Mouse (Mus musculus): ENCODE data around the gene Hist1h2bg. TPM values are rescaled to one million over a fixed set of nuclear protein-coding genes. Genes with fewer than 3 reads are reported as not detected.
"Not testable (repeated sequence)": the region's sequence is repeated elsewhere in the genome, so short reads cannot be mapped to it uniquely, and the experiment has no call there.

The Hist1h2bg gene
- polyA plus RNA-seq, 1 experiment from 2014 or later, result 11.4 TPM

DNA sequence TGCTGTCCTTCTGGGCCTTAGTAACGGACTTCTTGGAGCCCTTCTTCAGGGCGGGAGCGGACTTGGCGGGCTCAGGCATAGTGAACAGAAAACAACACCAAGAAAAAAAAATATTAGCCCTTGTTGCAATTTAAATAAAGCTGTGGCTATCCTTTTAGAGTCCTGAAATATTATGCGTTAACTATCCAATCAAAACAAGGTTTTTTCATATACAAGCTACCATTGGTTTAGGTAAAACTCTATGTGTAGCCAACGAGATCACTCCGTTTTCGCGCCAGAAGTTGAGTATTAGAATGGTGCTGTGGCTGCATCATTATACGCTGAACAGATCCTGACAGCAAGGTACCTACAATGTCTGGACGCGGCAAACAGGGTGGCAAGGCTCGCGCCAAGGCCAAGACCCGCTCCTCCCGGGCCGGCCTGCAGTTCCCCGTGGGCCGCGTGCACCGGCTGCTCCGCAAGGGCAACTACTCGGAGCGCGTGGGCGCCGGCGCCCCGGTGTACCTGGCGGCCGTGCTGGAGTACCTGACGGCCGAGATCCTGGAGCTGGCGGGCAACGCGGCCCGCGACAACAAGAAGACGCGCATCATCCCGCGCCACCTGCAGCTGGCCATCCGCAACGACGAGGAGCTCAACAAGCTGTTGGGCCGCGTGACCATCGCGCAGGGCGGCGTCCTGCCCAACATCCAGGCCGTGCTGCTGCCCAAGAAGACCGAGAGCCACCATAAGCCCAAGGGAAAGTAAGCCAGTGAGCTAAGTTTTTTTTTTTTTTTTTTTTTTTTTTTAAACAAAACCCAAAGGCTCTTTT lies 37.4 kb upstream of the Hist1h2bg start, which contains the start of gene Hist1h2af:
Hist1h2af (plus strand) TSS at position 347 of the 808 bp plus-strand sequence.
- WGBS, result 0% methylated on average over 27 of the region's 53 CpGs
- H3K9me3 ChIP-seq, result not testable (repeated sequence)

DNA sequence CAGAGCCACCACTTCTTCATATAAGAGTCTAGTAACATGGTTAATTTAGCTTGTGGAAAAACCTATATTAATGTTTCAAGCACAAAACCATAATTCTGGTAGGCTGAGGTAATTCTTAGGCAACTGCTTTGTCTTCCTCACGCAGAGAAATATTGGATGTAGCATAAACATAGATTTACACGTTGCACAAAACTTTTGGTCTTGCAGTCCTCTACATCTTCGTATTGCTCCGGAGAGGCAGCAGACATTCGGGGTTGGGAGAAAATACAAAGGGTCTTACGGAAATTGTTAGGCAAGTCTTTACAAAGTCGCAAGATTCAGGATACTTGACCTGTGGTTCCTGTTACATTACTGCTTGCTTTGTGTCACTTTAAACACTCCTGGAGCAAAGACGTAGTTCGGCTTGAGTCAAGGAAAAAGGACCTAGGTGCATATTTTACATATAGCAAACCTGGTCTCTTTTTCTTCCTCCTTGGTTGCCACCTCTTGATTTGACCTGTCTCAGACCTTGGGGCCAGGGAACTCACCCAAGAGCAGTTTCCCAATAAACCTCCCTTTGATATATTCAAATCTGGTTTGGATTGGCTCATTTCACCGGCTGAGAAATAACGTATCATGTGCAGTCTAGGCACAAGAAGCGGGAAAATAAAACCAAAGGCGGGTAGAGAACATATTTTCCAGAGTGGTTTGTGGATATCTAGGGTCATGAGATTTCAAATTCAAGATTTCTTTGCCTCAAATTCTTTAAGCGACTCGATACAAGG lies 36.6 kb upstream of the Hist1h2bg start:
- no peaks in the 10 kb centered on the region for H3K9me3 ChIP-seq
- no peaks in the 10 kb centered on the region for H3K27me3 ChIP-seq
- peaks cover 30% of the 10 kb centered on the region for H3K4me1 ChIP-seq
- peak overlapping the region; percentile 58 for H3K4me2 ChIP-seq
- WGBS, result 0% methylated on average over 15 of the region's 15 CpGs
- peak overlapping the region; percentile 50 for H3K4me3 ChIP-seq (replicated peaks)
- H3K36me3 ChIP-seq (replicated peaks), result no peaks in the 10 kb centered on the region
- peak overlapping the region; percentile 70 for H3K9ac ChIP-seq
- H3K27ac ChIP-seq, result peak overlapping the region; percentile 98
- ATAC-seq (ENCODE audit: low FRiP score), result 0 out of 2 replicates have a peak, but pooled peaks have one; percentile 1

More for the DNA sequence above, 37.4 kb upstream of the Hist1h2bg start, which contains the start of gene Hist1h2af:
- H3K36me3 ChIP-seq (replicated peaks); H3K27me3 ChIP-seq: not testable (repeated sequence)
- ATAC-seq (ENCODE audit: low FRiP score), result peak; percentile 54
- peak within 1 kb of the TSS; percentile 58 for H3K4me2 ChIP-seq
- peak within 1 kb of the TSS; percentile 50 for H3K4me3 ChIP-seq (replicated peaks)
- peak within 1 kb of the TSS; percentile 98 for H3K27ac ChIP-seq
- H3K4me1 ChIP-seq, result peaks cover 34% of the 10 kb centered on the region
- peak within 1 kb of the TSS; percentile 77 for H3K9ac ChIP-seq

DNA sequence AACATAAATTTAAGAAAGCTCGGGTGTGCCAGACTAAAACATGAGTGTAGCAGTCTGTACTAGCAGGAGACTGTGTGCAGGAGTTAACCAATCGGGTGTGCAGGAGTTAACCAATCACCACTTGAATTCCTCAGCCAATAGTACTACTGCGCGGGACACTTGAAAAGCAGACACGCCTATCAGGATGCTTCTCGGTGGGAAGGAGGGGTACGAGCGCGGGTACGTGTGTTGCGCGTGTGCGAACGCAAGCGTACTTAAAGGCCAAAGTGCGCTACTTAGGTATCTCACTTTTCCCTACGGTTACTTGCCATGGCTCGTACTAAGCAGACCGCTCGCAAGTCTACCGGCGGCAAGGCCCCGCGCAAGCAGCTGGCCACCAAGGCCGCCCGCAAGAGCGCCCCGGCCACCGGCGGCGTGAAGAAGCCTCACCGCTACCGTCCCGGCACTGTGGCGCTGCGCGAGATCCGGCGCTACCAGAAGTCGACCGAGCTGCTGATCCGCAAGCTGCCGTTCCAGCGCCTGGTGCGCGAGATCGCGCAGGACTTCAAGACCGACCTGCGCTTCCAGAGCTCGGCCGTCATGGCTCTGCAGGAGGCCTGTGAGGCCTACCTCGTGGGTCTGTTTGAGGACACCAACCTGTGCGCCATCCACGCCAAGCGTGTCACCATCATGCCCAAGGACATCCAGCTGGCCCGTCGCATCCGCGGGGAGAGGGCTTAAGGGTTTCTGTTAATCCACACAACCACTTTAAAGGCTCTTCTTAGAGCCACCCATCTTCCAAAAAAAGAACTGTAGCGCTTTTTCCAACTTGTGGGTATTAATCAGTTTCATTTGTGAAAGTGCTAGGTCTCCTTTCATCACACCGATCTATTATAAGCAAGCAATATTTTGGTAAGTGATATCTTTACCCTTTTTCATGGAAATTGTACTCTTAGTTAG lies 35.8 kb upstream of the Hist1h2bg start, which contains the start of gene Hist1h3g:
Hist1h3g (plus strand) TSS at position 286 of the 939 bp plus-strand sequence.
- H3K4me2 ChIP-seq, result peak within 1 kb of the TSS; percentile 58
- not testable (repeated sequence) for H3K27me3 ChIP-seq; H3K36me3 ChIP-seq (replicated peaks); H3K9me3 ChIP-seq
- H3K27ac ChIP-seq, result peak within 1 kb of the TSS; percentile 98
- WGBS, result under 1% methylated on average over 48 of the region's 62 CpGs
- H3K4me3 ChIP-seq (replicated peaks), result peak within 1 kb of the TSS; percentile 50
- peak; percentile 90 for ATAC-seq (ENCODE audit: low FRiP score)
- peak within 1 kb of the TSS; percentile 70 for H3K9ac ChIP-seq
- H3K4me1 ChIP-seq, result peaks cover 30% of the 10 kb centered on the region

DNA sequence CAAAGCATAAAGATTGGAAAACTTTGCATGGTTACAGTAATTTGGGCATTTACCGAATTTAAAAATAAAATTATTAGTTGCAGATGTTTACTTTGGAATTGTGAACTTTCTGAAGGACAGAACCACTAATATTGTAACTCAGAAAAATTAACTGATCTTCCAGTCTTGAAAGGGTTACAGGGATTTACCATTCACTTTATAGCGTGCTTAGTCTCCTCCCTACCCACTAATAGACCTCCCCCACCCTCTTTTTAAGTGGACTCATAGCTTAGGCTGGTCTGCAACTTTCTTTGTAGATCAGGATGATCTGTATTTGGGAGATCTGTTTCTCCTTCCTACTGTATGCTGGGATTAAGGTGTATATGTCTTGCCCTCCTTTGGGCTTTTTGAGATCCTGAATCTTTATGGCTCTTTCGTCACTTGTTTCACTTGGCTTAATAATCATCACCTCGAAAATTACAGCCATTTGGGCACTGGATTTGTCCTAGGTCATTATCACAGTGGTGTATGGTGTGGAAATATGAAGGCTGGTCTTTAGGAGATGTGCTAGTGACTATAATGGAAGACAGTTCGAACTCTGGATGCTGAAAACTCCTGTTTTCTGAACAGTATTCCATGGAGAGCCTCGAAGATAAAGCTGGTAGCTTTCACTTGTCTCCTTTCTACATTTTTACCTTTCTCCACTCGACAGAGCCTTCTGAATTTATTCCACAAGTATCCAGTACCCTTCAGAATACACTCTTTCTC lies 34.9 kb upstream of the Hist1h2bg start:
- H3K4me2 ChIP-seq, result peak overlapping the region; percentile 58
- ATAC-seq (ENCODE audit: low FRiP score), result no peak
- no peaks in the 10 kb centered on the region for H3K9me3 ChIP-seq
- 20% methylated on average over 7 of the region's 7 CpGs for WGBS
- H3K4me3 ChIP-seq (replicated peaks), result peak overlapping the region; percentile 50
- H3K4me1 ChIP-seq, result peaks cover 30% of the 10 kb centered on the region
- H3K36me3 ChIP-seq (replicated peaks), result no peaks in the 10 kb centered on the region
- peak overlapping the region; percentile 77 for H3K27ac ChIP-seq
- H3K9ac ChIP-seq, result peak overlapping the region; percentile 63
- H3K27me3 ChIP-seq, result no peaks in the 10 kb centered on the region

DNA sequence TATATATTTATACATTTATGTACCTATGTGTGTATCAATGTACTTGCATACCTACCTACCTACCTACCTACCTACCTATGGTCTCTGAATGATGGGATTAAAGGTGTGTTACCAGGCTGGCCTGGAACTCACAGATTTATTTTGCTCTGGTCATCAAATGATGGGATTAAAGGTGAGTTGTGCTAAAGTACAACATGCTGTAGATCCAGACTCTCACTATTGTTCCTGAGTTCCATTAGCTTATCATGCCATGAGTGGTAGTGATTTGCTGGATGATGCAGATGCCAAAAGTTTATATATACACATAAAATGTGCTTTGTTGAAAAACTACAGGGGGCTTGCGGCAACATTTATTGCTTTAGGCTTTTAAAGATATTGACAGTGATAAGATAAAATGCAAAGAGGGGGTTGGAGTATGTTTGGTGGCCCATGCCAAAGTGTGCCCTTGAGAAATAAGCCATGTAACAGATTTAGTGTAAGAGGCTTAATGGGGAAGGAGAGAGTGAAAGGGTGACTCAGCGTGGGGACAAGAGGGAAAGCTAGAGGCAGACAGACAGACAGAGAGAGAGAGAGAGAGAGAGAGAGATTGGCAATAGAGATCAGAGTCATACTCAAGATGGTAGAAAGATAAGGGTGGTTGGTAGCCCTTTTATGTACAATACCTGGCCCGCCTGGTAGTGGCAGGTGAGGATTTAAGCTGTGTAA lies 34.0 kb upstream of the Hist1h2bg start:
- H3K4me3 ChIP-seq (replicated peaks), result peak overlapping the region; percentile 50
- no peaks in the 10 kb centered on the region for H3K27me3 ChIP-seq
- 77% methylated on average over 3 of the region's 3 CpGs for WGBS
- H3K9me3 ChIP-seq, result no peaks in the 10 kb centered on the region
- no peak for ATAC-seq (ENCODE audit: low FRiP score)
- H3K36me3 ChIP-seq (replicated peaks), result no peaks in the 10 kb centered on the region
- 0 out of 2 replicates have a peak overlapping the region, but pooled peaks have one; percentile 58 for H3K27ac ChIP-seq
- H3K4me1 ChIP-seq, result peaks cover 31% of the 10 kb centered on the region
- H3K9ac ChIP-seq, result peak overlapping the region; percentile 63; the same call in 1 of the 2 replicates
- H3K4me2 ChIP-seq, result peak overlapping the region; percentile 58

DNA sequence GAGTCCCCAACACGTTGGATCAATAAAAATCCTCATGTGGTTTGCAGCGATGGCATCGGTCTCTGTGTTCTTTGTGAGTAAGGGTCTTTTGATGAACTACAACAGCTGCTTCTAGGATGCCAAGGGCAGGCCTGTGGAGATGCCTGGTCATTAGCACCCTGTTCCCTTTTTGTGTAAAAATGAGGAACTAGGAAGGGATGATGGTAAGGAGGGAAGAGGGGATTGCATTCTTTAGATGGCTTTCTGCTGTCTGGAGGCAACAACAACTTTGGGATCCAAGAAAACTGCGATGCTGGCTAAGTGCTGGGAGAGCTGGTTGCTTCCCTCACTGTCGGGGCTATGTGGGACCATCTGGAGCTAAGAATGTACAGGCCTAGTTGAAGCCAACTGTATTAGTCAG lies 32.9 kb upstream of the Hist1h2bg start:
- WGBS, result 81% methylated on average over 5 of the region's 5 CpGs
- no peak for ATAC-seq (ENCODE audit: low FRiP score)
- Histone ChIP-seq H3K4me1 (peaks cover 27% of the 10 kb centered on the region), H3K9me3 (no peaks in the 10 kb centered on the region), H3K27ac (0 out of 2 replicates have a peak overlapping the region, but pooled peaks have one; percentile 19), H3K9ac (no peak overlapping the region), H3K4me2 (no peak overlapping the region), H3K27me3 (no peaks in the 10 kb centered on the region), H3K36me3 (replicated peaks) (no peaks in the 10 kb centered on the region), H3K4me3 (replicated peaks) (no peak overlapping the region)

DNA sequence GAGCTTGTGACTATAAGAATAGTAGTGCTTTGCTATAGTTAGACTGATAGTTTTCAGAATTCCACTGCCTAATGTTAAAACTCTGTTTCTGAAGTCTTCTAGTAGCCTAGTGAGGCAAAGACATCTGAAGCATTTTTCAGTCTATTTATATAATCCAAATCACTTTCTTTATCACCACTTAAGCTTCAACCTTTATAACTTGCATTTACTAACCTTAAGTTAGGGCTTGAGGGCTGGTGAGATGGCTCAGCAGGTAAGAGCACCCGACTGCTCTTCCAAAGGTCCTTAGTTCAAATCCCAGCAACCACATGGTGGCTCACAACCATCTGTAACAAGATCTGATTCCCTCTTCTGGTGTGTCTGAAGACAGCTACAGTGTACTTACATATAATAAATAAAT lies 31.4 kb upstream of the Hist1h2bg start:
- H3K36me3 ChIP-seq (replicated peaks); H3K27me3 ChIP-seq; H3K9me3 ChIP-seq; H3K4me3 ChIP-seq (replicated peaks); ATAC-seq (ENCODE audit: low FRiP score); H3K27ac ChIP-seq; H3K4me2 ChIP-seq; H3K9ac ChIP-seq: not testable (repeated sequence)
- WGBS, result 70% methylated on average over 1 of the region's 1 CpGs
- H3K4me1 ChIP-seq, result peaks cover 21% of the 10 kb centered on the region

DNA sequence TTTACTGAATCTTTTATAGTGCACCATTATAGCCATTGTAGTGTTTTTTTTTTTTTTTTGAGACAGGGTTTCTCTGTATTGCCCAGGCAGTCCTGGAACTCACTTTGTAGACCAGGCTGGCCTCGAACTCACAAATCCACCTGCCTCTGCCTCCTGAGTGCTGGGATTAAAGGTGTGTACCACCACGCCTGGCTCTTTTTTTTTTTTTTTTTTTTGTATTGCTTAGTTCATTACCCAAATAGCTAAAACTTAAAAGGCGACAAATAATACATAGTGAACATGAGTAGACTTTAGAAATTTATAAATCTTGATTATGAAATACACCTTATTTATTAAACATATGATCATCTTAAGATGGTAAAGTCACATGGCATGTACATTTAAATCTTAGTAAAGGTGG lies 29.7 kb upstream of the Hist1h2bg start:
- Histone ChIP-seq H3K27ac (no peak overlapping the region), H3K4me2 (no peak overlapping the region), H3K27me3 (no peaks in the 10 kb centered on the region), H3K9me3 (no peaks in the 10 kb centered on the region), H3K4me1 (peaks cover 19% of the 10 kb centered on the region; the same call in 1 of the 2 replicates), H3K36me3 (replicated peaks) (no peaks in the 10 kb centered on the region), H3K9ac (no peak overlapping the region), H3K4me3 (replicated peaks) (no peak overlapping the region)
- 83% methylated on average over 3 of the region's 3 CpGs for WGBS
- ATAC-seq (ENCODE audit: low FRiP score), result no peak

DNA sequence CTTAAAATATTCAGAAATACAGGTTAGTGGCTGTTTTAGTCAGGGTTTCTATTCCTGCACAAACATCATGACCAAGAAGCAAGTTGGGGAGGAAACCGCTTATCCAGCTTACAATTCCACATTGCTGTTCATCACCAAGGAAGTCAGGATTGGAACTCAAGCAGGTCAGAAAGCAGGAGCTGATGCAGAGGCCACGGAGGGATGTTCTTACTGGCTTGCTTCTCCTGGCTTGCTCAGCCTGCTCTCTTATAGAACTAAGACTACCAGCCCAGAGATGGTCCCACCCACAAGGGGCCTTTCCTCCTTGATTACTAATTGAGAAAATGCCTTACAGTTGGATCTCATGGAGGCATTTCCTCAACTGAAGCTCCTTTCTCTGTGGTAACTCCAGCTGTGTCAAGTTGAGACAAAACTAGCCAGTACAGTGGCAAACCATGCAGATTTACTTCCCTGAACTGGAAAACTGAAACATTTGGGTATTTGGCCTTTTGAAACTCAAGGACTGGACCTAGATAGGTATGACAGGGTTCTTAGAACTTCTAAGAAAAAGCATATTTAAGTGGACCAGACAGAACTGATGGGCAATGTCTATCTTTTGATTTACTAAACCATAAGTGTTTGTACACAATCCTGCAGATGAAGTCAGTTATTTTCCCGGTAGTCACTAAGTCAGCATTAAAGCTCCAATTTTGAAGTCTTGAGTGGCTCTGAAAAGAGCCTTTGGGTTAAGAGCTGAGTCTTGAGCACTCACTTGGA lies 28.8 kb upstream of the Hist1h2bg start:
- peak overlapping the region; percentile 61 for H3K9ac ChIP-seq
- H3K36me3 ChIP-seq (replicated peaks); H3K9me3 ChIP-seq; H3K27me3 ChIP-seq; ATAC-seq (ENCODE audit: low FRiP score): not testable (repeated sequence)
- H3K27ac ChIP-seq, result peak overlapping the region; percentile 91
- peak overlapping the region; percentile 45 for H3K4me3 ChIP-seq (replicated peaks)
- peak overlapping the region; percentile 62 for H3K4me2 ChIP-seq
- WGBS, result 5% methylated on average over 3 of the region's 3 CpGs
- peaks cover 12% of the 10 kb centered on the region; the same call in 1 of the 2 replicates for H3K4me1 ChIP-seq

DNA sequence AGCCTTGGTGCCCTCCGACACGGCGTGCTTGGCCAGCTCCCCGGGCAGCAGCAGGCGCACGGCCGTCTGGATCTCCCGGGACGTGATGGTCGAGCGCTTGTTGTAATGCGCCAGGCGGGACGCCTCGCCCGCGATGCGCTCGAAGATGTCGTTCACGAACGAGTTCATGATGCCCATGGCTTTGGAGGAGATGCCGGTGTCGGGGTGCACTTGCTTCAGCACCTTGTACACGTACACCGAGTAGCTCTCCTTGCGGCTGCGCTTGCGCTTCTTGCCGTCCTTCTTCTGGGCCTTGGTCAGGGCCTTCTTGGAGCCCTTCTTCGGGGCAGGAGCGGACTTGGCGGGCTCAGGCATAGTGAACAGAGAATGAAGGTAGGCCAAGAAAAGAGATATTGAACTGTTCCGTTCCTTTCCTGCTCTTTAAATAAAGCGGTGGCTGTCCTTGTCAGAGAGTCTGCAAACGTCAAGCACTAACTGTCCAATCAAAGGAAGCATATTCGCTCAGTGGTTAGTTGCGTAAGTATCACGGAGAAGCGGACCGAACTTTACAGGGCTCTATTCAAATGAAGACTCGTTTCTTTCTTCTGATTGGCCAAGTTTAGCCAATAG lies 28.1 kb upstream of the Hist1h2bg start, which contains the start of gene Hist1h2bh:
Hist1h2bh (minus strand) TSS at position 394 of the 609 bp plus-strand sequence.
- under 1% methylated on average over 42 of the region's 42 CpGs for WGBS

More for the DNA sequence above, 28.1 kb upstream of the Hist1h2bg start, which contains the start of gene Hist1h2bh:
- Histone ChIP-seq H3K4me3 (replicated peaks) (peak within 1 kb of the TSS; percentile 47), H3K9ac (peak within 1 kb of the TSS; percentile 61), H3K27ac (peak within 1 kb of the TSS; percentile 92), H3K4me2 (peak within 1 kb of the TSS; percentile 62), H3K4me1 (peaks cover 10% of the 10 kb centered on the region; the same call in 1 of the 2 replicates)
- not testable (repeated sequence) for H3K27me3 ChIP-seq; H3K9me3 ChIP-seq; H3K36me3 ChIP-seq (replicated peaks)
- ATAC-seq (ENCODE audit: low FRiP score), result peak; percentile 92

Data from forebrain, embryonic 12.5 days (tissue).